Mouse (Mus musculus) lung, postnatal 36 days (tissue): Measurements from ENCODE around the gene Pnmal1.
A peak's percentile ranks its signal among the peaks of the same experiment; 100 is the strongest.

Experiments used
- DNase-seq: peaks from one replicate; pipeline ENCODE4 v3.0.0; 2022; ENCODE audit warnings: mixed read lengths

Pnmal1 gene

DNA sequence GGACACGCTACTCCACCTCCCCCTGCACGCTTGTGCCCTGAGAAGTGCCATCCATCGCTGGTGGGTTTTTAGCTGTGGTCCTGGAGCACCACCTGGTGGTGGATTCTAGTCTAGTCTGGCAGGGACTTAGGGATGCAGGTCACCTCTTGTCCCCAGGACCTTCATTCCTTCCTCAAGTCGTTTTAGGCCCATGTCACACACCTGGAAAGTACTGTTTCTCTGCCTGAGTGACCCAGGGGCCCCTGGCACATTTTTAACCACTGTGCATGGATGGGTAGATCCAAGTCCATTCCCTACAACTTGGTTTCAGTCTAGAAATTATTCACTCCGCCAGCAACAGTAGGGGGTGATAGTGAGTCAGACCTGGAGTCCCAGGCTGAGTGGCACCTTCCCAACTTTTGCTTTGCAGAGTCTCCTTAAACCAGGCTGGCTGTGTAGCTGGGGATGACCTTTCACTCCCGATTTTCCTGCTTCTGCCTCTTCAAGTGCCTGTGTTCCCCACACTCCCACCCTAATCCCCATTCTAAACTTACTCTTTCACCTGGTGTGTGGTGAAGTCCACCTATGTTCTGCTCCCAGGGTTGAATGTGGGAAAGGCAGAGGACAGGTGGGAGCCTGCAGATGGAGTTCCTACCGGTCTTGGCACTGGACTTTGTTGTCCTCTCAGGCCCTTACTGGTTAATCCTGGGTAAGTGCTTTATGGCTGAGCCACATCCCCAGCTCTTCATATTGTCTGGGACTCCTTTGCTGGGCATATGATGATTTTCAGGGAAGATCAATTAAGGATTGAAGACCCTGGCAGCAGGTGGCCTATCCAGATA lies 43.1 kb downstream of the Pnmal1 start:
- DNase-seq = peak; percentile 90

DNA sequence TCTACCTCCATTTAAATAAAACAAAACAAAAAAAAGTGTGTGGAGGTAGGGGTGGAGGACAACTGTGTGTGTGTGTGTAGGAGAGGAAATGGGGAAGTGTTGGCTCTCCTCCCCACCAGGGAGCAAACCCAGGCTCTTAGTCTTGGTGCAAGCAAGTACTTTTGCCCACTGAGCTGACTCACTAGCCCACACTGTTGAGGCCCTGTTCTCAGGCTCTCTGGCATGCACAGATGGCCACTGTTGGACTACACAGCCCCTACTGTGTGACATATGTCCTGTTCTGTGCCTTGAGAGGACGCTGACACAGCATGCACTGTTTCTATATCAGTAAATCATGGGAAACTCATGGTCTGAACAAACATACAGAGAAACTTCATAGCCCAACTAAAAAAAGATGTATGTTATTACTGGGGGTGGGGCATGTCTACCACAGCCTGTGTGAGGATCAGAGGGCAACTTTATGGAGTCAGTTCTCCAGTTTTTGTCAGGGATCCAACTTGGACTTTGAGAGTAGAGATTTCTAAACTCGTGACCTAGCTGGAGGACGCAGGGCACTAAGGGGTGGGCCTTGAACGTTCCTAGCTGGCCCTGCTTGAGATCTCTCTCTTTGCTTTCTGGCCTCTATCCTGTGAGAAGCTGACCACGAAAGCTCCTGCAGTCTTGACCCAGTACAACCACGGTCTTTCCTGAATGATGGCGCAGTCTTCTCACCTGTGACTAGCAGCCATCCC lies 43.9 kb downstream of the Pnmal1 start:
- no peak for DNase-seq

DNA sequence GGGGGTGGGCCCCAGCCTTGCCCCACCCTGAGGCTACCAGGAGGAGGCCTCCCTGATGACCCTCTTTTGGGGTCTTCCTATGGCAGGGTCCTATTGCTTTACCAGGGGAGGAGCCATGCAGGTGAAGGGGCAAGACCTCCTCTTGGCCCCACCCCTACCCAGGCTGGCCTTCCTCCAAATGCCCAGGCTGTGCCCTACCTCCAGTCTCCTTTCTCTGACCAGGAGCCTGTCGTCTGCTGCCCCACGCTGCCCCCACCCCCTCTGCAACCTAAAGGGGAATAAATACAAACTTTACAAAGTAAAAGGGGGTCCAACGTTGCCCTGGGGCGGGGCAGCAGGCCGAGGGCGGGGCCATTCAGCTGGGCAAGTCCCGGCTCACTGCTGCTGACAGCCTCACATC lies 45.2 kb downstream of the Pnmal1 start:
- DNase-seq = no peak

DNA sequence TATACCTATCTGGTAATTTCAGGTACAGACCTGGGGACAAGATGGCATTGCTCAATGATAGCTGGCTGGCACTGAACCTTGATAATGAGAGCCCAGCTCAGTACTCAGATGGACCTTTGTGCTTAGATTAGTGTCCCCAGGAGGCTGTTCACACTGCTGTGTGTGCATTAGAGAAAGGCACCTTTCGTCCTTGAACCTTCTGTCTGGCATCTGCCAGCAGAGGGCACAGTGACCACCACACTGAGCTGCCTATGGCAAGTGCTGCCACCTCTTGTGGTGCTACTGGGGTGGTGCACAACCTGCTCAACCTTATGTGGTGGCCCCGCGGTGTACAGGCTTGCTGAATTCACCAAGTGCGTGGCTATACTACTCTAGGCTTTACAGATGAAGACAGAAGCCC lies 47.8 kb downstream of the Pnmal1 start:
- DNase-seq = peak; percentile 30

DNA sequence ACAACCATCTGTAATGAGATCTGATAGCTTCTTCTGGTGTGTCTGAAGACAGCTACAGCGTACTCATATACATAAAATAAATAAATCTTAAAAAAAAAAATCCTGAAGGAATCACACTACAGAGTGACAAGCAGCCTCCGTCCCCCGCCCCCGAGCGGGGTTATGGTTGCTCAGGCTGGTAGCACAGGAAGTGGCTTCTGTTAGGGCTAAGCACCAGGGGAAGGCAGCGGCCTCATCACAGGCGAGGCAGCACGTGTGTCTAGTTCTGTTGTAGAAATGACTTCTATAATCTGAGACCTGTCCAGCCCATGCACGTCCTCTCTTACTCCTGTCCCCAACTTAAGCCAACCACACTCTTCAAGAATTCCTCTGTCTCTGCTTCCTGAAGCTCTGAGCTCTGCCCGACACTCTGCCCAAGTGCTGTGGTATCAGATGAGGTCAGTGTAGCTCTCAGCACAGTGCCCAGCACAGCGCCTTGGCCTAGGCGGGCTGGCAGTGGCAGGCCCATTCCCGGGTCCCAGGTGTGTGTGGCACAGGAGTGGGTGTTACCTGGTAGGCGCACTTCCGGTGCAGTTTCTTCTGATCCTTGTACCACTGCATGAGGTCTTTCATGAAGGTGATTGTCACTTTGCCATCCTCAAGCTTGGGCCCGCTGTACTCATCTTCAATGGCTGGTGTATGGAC lies 50.0 kb downstream of the Pnmal1 start:
- DNase-seq = no peak

DNA sequence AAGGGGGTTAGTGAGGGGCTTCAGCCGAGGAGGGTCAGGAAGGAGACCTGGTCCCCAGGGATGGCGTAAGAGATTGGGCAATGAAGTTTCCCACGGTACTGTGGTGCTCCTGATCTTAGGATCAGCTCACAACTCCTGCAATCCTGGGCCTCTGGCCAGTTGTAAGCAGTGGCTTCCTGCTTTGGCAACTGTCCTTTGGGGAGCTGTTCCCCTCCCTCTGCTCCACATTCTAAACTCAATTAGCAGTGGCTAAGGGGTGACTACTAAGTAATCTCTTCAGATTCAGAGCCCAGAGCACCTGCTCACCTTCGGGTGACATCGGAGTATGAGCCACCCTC lies 50.5 kb downstream of the Pnmal1 start:
- peak; percentile 38 for DNase-seq

DNA sequence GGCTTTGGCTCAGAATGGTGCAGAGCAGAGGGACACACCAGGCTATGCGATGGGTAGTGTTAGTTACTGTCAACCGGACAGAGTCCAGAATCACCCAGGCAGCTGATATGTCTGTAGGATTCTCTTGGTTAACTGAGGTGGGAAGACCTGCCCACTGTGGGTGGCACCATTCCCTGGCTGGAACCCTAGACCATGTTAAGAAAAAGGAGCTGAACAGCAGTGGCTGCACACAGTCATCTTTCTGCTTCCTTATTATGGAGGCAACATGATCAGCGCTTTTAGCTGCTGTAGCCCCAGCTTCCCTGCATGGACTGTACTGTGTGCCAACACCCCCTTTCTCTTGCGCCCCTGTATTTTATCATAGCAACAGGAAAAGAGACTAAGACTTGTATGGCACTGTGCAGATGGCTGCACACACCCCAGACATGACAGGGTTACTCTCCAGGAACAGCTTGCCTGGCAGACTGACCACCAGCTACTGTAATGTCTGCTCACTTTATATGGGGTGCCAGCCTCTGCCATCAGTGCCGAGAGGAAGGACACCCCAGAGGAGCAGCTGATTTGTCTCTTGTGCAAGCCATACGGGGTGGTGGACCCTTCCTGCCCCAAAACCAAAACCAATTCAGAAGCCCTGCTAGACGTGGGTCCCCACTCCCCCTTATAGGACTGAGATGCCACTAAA lies 52.6 kb downstream of the Pnmal1 start:
- DNase-seq = no peak
